7 mouse cellular contexts compared by ENCODE assay signal in the genomic region with DNA sequence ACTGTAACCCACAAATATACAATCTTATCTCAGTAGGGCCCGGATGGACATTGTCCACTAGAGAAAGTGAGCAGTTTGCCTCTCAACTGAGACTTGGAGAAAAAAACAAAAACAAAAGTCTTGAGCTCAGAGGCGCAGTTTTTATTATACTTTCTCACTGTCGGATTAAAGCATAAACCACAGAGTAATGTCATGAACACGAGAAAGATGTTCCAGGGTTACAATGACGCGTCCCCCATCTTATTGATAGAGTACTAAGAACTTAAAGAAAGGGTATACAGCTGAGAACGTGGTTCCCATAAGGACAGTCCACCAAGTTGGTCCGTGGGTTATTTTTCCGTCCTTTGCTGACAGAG. TPM values are rescaled to one million over a fixed set of nuclear protein-coding genes. Genes with fewer than 3 reads are reported as not detected.
A peak's percentile ranks its signal among the peaks of the same experiment; 100 is the strongest.
DNase-seq lines count a peak whose midpoint lies in the region; ATAC-seq and TF ChIP-seq lines count a peak whose summit lies in the region.

No protein-coding gene starts in this region.

- H3K4me3 ChIP-seq in neural tube, embryonic 11.5 days (ENCODE audit: low read depth, low read length), result peak overlapping the region; percentile 82
- peak overlapping the region; percentile 85 for H3K4me3 ChIP-seq in embryonic fibroblast, embryonic 13.5 days (ENCODE audit: insufficient read depth, low read length)
- peak overlapping the region; percentile 92 for H3K4me3 ChIP-seq in limb, embryonic 13.5 days
- H3K4me3 ChIP-seq in stomach, embryonic 14.5 days (ENCODE audit: low read depth, low read length), result peak overlapping the region; percentile 95

- peak overlapping the region; percentile 98 for H3K9ac ChIP-seq in neural tube, embryonic 11.5 days (ENCODE audit: low read length)
- H3K9ac ChIP-seq in limb, embryonic 13.5 days, result peak overlapping the region; percentile 89
- H3K9ac ChIP-seq in stomach, embryonic 14.5 days (replicated peaks; ENCODE audit: low read depth, low read length), result peak overlapping the region; percentile 86

- no peak for TF ChIP-seq CTCF in embryonic fibroblast, embryonic 13.5 days (IDR thresholded peaks at IDR 0.05; ENCODE audit: borderline replicate concordance, insufficient read depth, low read length)

- peak overlapping the region; percentile 86 for H3K4me2 ChIP-seq in neural tube, embryonic 11.5 days (ENCODE audit: low read depth)
- peak overlapping the region; percentile 88 for H3K4me2 ChIP-seq in limb, embryonic 13.5 days (replicated peaks)
- H3K4me2 ChIP-seq in stomach, embryonic 14.5 days (replicated peaks; ENCODE audit: low read depth, low read length), result peak overlapping the region; percentile 65

- no peak for DNase-seq in neural tube, embryonic 11.5 days (ENCODE audit: low spot score)
- no peak for DNase-seq in neural tube, embryonic 10.5 days (ENCODE audit: extremely low spot score, low spot score)
- no peak for DNase-seq in cerebellum, postnatal 4 days (ENCODE audit: low spot score in 2 of 2)

- 0 out of 2 replicates have a peak, but pooled peaks cover 4% of the 10 kb centered on the region for H3K4me1 ChIP-seq in neural tube, embryonic 11.5 days (ENCODE audit: control insufficient read depth, insufficient read depth, low read length)
- no peaks in the 10 kb centered on the region for H3K4me1 ChIP-seq in embryonic fibroblast, embryonic 13.5 days (ENCODE audit: control insufficient read depth, insufficient read depth, low read length)
- peaks cover 10% of the 10 kb centered on the region for H3K4me1 ChIP-seq in limb, embryonic 13.5 days
- H3K4me1 ChIP-seq in stomach, embryonic 14.5 days (ENCODE audit: control insufficient read depth, insufficient read depth, low read length), result no peaks in the 10 kb centered on the region

- 3% methylated on average over 9 of the region's 9 CpGs for WGBS in neural tube, embryonic 11.5 days
- WGBS in limb, embryonic 13.5 days, result 2% methylated on average over 9 of the region's 9 CpGs
- WGBS in stomach, embryonic 14.5 days, result 3% methylated on average over 9 of the region's 9 CpGs

- ATAC-seq in neural tube, embryonic 11.5 days (ENCODE audit: insufficient read depth, low FRiP score, low TSS enrichment), result no peak
- no peak for ATAC-seq in limb, embryonic 13.5 days (ENCODE audit: low FRiP score, low read depth)
- ATAC-seq in stomach, embryonic 14.5 days (ENCODE audit: insufficient number of reproducible peaks, insufficient read depth, low FRiP score, low read depth), result no peak
- ATAC-seq in monocyte, adult 5-6 weeks (replicated peaks; ENCODE audit: insufficient number of reproducible peaks, low FRiP score, low TSS enrichment, poor library complexity, severe bottlenecking), result no peak

- H3K9me3 ChIP-seq in neural tube, embryonic 11.5 days (ENCODE audit: control insufficient read depth, low read length), result no peaks in the 10 kb centered on the region
- no peaks in the 10 kb centered on the region for H3K9me3 ChIP-seq in limb, embryonic 13.5 days
- H3K9me3 ChIP-seq in stomach, embryonic 14.5 days (ENCODE audit: control insufficient read depth, low read depth, low read length), result no peaks in the 10 kb centered on the region

- no peaks in the 10 kb centered on the region for H3K27me3 ChIP-seq in neural tube, embryonic 11.5 days (ENCODE audit: control insufficient read depth, insufficient read depth, low read length)
- H3K27me3 ChIP-seq in limb, embryonic 13.5 days, result no peaks in the 10 kb centered on the region
- no peaks in the 10 kb centered on the region for H3K27me3 ChIP-seq in stomach, embryonic 14.5 days (ENCODE audit: control insufficient read depth, insufficient read depth, low read length)

- no peaks in the 10 kb centered on the region for H3K36me3 ChIP-seq in neural tube, embryonic 11.5 days (ENCODE audit: control insufficient read depth, insufficient read depth, low read length)
- H3K36me3 ChIP-seq in limb, embryonic 13.5 days, result no peaks in the 10 kb centered on the region
- no peaks in the 10 kb centered on the region for H3K36me3 ChIP-seq in stomach, embryonic 14.5 days (ENCODE audit: control insufficient read depth, insufficient read depth, low read length)

- peak overlapping the region; percentile 100 for H3K27ac ChIP-seq in neural tube, embryonic 11.5 days (ENCODE audit: low read depth, low read length)
- H3K27ac ChIP-seq in embryonic fibroblast, embryonic 13.5 days (ENCODE audit: insufficient read depth, low read length), result no peak overlapping the region
- no peak overlapping the region; the same call in 1 of the 2 replicates for H3K27ac ChIP-seq in limb, embryonic 13.5 days
- H3K27ac ChIP-seq in stomach, embryonic 14.5 days (ENCODE audit: low read length), result peak overlapping the region; percentile 97; the same call in 1 of the 2 replicates

- TF ChIP-seq POLR2A in embryonic fibroblast, embryonic 13.5 days (IDR thresholded peaks at IDR 0.05; ENCODE audit: low read depth, low read length), result no peak

RNA-seq across cellular contexts. Expression of a gene that starts 1.1 kb away (rescaled TPM):
- 38.4 and 47.3 TPM in 2 replicates for polyA plus RNA-seq in neural tube, embryonic 11.5 days (2014; fragmentation: Nextera tagmentation; extraction: Ambion mirVana)
- 39.5 and 53.4 TPM in 2 replicates for polyA plus RNA-seq in embryonic fibroblast, embryonic 13.5 days (2011; ENCODE audit: insufficient read length, low read depth, missing spikeins)
- 65.0 and 70.3 TPM in 2 replicates for polyA plus RNA-seq in limb, embryonic 13.5 days (2015; fragmentation: Nextera tagmentation; extraction: Ambion mirVana)
- 61.1 and 72.6 TPM in 2 replicates for polyA plus RNA-seq in stomach, embryonic 14.5 days (2014; fragmentation: Nextera tagmentation; extraction: Ambion mirVana)
- total RNA-seq in monocyte, adult 5-6 weeks (2017), result 183 to 185 TPM (median 183 TPM) in 3 replicates

RNA-seq across cellular contexts. Expression of a gene that starts 57.2 kb away (rescaled TPM):
- polyA plus RNA-seq in neural tube, embryonic 11.5 days (2014; fragmentation: Nextera tagmentation; extraction: Ambion mirVana), result 4.2 and 6.7 TPM in 2 replicates
- 0.70 and 1.1 TPM in 2 replicates for polyA plus RNA-seq in embryonic fibroblast, embryonic 13.5 days (2011; ENCODE audit: insufficient read length, low read depth, missing spikeins)
- 4.5 and 6.4 TPM in 2 replicates for polyA plus RNA-seq in limb, embryonic 13.5 days (2015; fragmentation: Nextera tagmentation; extraction: Ambion mirVana)
- polyA plus RNA-seq in stomach, embryonic 14.5 days (2014; fragmentation: Nextera tagmentation; extraction: Ambion mirVana), result 2.9 and 3.0 TPM in 2 replicates
- total RNA-seq in monocyte, adult 5-6 weeks (2017), result 1.5 TPM in 1 of 3 replicates, not detected in the others

Comparison
In these comparisons a context has a peak if more than half of its experiments do, and no peak if none do; other contexts are left out.
1. H3K27ac ChIP-seq: peak in neural tube, embryonic 11.5 days (single experiment) and stomach, embryonic 14.5 days (single experiment); none in embryonic fibroblast, embryonic 13.5 days (single experiment) and limb, embryonic 13.5 days (single experiment).
2. Peak in every context shown above with its lines, with median percentiles within 50 percentile points of each other: H3K4me2 ChIP-seq, H3K4me3 ChIP-seq and H3K9ac ChIP-seq.